Mouse (Mus musculus): ENCODE measurements around the gene Ccdc91. TPM values are rescaled to one million over a fixed set of nuclear protein-coding genes. Genes with fewer than 3 reads are reported as not detected.
A peak's percentile ranks its signal among the peaks of the same experiment; 100 is the strongest.

Gene Ccdc91
- total and polyA plus RNA-seq, 2 experiments from 2014 or later: 32.4 to 38.3 TPM

GRCm38 (mm10) chr6:147606666-147607065 lies 131.0 kb downstream of the Ccdc91 start:
- Histone ChIP-seq H3K36me3 (ENCODE audit: insufficient read depth, low read length) (no peaks in the 10 kb centered on the region; the same call in 1 of the 2 replicates), H3K9me3 (ENCODE audit: low read length) (no peaks in the 10 kb centered on the region), H3K27ac (no peak overlapping the region), H3K27me3 (ENCODE audit: insufficient read depth, low read length) (no peaks in the 10 kb centered on the region), H3K4me3 (ENCODE audit: low read length) (no peak overlapping the region), H3K9ac (replicated peaks; ENCODE audit: low read length) (no peak overlapping the region), H3K4me2 (ENCODE audit: low read depth, low read length) (no peak overlapping the region), H3K4me1 (ENCODE audit: insufficient read depth, low read length) (no peaks in the 10 kb centered on the region)
- DNase-seq (ENCODE audit: low spot score) (no peak), ATAC-seq (no peak)
- 87% methylated on average over 10 of the region's 10 CpGs for WGBS
- TF ChIP-seq CTCF (IDR thresholded peaks at IDR 0.05; ENCODE audit: low read depth): no peak

DNA sequence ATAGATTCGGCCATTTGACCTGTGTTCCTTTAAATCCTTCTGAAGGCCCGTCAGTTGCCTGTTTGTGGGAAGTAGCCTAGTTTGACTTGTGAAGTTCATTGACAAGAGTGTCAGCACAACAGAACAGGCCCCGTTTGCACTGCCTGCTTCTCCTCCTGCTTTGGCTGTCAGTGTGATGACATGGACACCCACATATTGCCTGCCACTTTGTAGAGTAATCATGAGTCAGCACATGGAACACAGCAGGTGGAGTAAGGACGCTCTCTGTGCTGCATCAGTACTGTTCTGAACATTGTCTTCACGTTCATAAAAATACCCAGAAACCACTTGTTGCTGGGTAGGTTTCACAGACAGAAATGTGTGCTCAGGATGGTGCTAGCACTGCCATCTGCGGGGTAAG lies 132.0 kb downstream of the Ccdc91 start:
- no peak for ATAC-seq
- DNase-seq (ENCODE audit: low spot score): no peak
- WGBS: 57% methylated on average over 6 of the region's 6 CpGs

GRCm38 (mm10) chr6:147615306-147615705 lies 139.7 kb downstream of the Ccdc91 start:
- Histone ChIP-seq H3K27ac (no peak overlapping the region), H3K9me3 (ENCODE audit: low read length) (no peaks in the 10 kb centered on the region), H3K9ac (replicated peaks; ENCODE audit: low read length) (no peak overlapping the region), H3K36me3 (ENCODE audit: insufficient read depth, low read length) (no peaks in the 10 kb centered on the region), H3K4me3 (ENCODE audit: low read length) (no peak overlapping the region), H3K4me1 (ENCODE audit: insufficient read depth, low read length) (no peaks in the 10 kb centered on the region), H3K4me2 (ENCODE audit: low read depth, low read length) (no peak overlapping the region), H3K27me3 (ENCODE audit: insufficient read depth, low read length) (no peaks in the 10 kb centered on the region)
- TF ChIP-seq CTCF (IDR thresholded peaks at IDR 0.05; ENCODE audit: low read depth): no peak
- no peak for DNase-seq (ENCODE audit: low spot score)
- no peak for ATAC-seq
- WGBS: 74% methylated on average over 2 of the region's 2 CpGs

More for the DNA sequence above, 132.0 kb downstream of the Ccdc91 start:
- Histone ChIP-seq H3K36me3 (ENCODE audit: insufficient read depth, low read length) (no peaks in the 10 kb centered on the region; the same call in 1 of the 2 replicates), H3K4me1 (ENCODE audit: insufficient read depth, low read length) (no peaks in the 10 kb centered on the region), H3K4me3 (ENCODE audit: low read length) (no peak overlapping the region), H3K27me3 (ENCODE audit: insufficient read depth, low read length) (no peaks in the 10 kb centered on the region), H3K27ac (no peak overlapping the region), H3K9me3 (ENCODE audit: low read length) (no peaks in the 10 kb centered on the region), H3K4me2 (ENCODE audit: low read depth, low read length) (no peak overlapping the region), H3K9ac (replicated peaks; ENCODE audit: low read length) (no peak overlapping the region)
- no peak for TF ChIP-seq CTCF (IDR thresholded peaks at IDR 0.05; ENCODE audit: low read depth)

- WGBS: 59% methylated on average over 3 of the region's 3 CpGs
- peak; percentile 34 for DNase-seq (ENCODE audit: low spot score)
These were observed 147.5 kb downstream of the Ccdc91 start for GRCm38 (mm10) chr6:147623142-147623541.

DNA sequence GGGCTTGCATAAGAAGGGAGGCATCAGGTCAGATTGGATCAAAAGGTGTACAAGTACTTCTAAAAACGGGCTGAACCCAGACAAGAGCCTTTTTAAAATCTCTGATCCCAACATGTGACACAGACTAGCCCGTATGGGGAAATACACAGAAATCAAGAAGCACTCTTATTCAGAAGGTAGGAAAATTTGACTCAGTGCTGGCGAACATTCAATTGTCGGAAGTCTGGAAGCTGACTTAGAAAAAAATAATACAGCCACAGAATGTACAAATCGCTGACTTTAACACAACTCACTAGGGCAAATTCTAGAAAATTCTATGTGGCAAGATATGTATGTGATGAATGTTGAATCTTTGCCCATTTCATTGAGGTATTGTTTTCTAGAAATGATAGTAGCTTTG lies 160.8 kb downstream of the Ccdc91 start:
- no peak for TF ChIP-seq CTCF (IDR thresholded peaks at IDR 0.05; ENCODE audit: low read depth)

More at GRCm38 (mm10) chr6:147623142-147623541, 147.5 kb downstream of the Ccdc91 start:
- H3K27me3 ChIP-seq (ENCODE audit: insufficient read depth, low read length): no peaks in the 10 kb centered on the region
- ATAC-seq: no peak
- H3K9me3 ChIP-seq (ENCODE audit: low read length): no peaks in the 10 kb centered on the region
- TF ChIP-seq CTCF (IDR thresholded peaks at IDR 0.05; ENCODE audit: low read depth): no peak
- no peak overlapping the region for H3K27ac ChIP-seq
- no peak overlapping the region for H3K9ac ChIP-seq (replicated peaks; ENCODE audit: low read length)
- H3K36me3 ChIP-seq (ENCODE audit: insufficient read depth, low read length): no peaks in the 10 kb centered on the region
- H3K4me2 ChIP-seq (ENCODE audit: low read depth, low read length): no peak overlapping the region
- H3K4me1 ChIP-seq (ENCODE audit: insufficient read depth, low read length): 0 out of 2 replicates have a peak, but pooled peaks cover 5% of the 10 kb centered on the region
- no peak overlapping the region for H3K4me3 ChIP-seq (ENCODE audit: low read length)

DNA sequence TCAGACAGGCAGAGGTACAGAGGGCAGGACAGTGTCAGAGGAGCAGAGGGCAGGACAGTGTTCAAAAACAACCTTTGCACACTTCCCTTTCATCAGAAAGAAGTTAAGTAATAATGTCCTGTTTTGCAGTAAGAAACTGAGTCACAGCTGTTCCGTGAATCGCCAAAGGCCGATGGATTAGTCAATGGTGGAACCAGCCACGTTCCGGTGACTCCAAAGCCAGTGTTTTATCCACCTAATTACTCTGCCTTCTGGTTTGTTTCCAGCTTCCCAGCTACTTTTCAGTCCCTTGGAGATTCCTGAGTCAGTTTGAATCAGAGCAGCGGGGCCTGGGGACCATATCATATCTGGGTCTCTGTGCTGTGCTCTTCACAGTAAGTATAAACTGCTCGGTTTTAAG lies 168.2 kb downstream of the Ccdc91 start:
- Histone ChIP-seq H3K4me2 (ENCODE audit: low read depth, low read length) (no peak overlapping the region), H3K27ac (no peak overlapping the region), H3K36me3 (ENCODE audit: insufficient read depth, low read length) (no peaks in the 10 kb centered on the region), H3K4me1 (ENCODE audit: insufficient read depth, low read length) (no peaks in the 10 kb centered on the region), H3K27me3 (ENCODE audit: insufficient read depth, low read length) (no peaks in the 10 kb centered on the region), H3K4me3 (ENCODE audit: low read length) (no peak overlapping the region), H3K9ac (replicated peaks; ENCODE audit: low read length) (no peak overlapping the region), H3K9me3 (ENCODE audit: low read length) (no peaks in the 10 kb centered on the region)
- no peak for TF ChIP-seq CTCF (IDR thresholded peaks at IDR 0.05; ENCODE audit: low read depth)
- WGBS: 80% methylated on average over 7 of the region's 7 CpGs
- DNase-seq (ENCODE audit: low spot score) (no peak), ATAC-seq (no peak)

More for the DNA sequence above, 160.8 kb downstream of the Ccdc91 start:
- Histone ChIP-seq H3K36me3 (ENCODE audit: insufficient read depth, low read length) (peaks cover 4% of the 10 kb centered on the region; the same call in 1 of the 2 replicates), H3K4me2 (ENCODE audit: low read depth, low read length) (no peak overlapping the region), H3K4me1 (ENCODE audit: insufficient read depth, low read length) (no peaks in the 10 kb centered on the region), H3K27ac (no peak overlapping the region), H3K9me3 (ENCODE audit: low read length) (no peaks in the 10 kb centered on the region), H3K4me3 (ENCODE audit: low read length) (no peak overlapping the region), H3K9ac (replicated peaks; ENCODE audit: low read length) (no peak overlapping the region), H3K27me3 (ENCODE audit: insufficient read depth, low read length) (no peaks in the 10 kb centered on the region)
- 87% methylated on average over 5 of the region's 5 CpGs for WGBS
- no peak for DNase-seq (ENCODE audit: low spot score)
- ATAC-seq: no peak

GRCm38 (mm10) chr6:147644391-147644790 lies 168.8 kb downstream of the Ccdc91 start:
- no peak for TF ChIP-seq CTCF (IDR thresholded peaks at IDR 0.05; ENCODE audit: low read depth)
- Histone ChIP-seq H3K4me1 (ENCODE audit: insufficient read depth, low read length) (no peaks in the 10 kb centered on the region), H3K4me3 (ENCODE audit: low read length) (no peak overlapping the region), H3K9ac (replicated peaks; ENCODE audit: low read length) (no peak overlapping the region), H3K27me3 (ENCODE audit: insufficient read depth, low read length) (no peaks in the 10 kb centered on the region), H3K27ac (no peak overlapping the region), H3K9me3 (ENCODE audit: low read length) (no peaks in the 10 kb centered on the region), H3K36me3 (ENCODE audit: insufficient read depth, low read length) (no peaks in the 10 kb centered on the region), H3K4me2 (ENCODE audit: low read depth, low read length) (no peak overlapping the region)
- DNase-seq (ENCODE audit: low spot score): no peak
- ATAC-seq: no peak
